Mouse (Mus musculus): ENCODE measurements around the gene Tmem136. TPM values are rescaled to one million over a fixed set of nuclear protein-coding genes. Genes with fewer than 3 reads are reported as not detected.

Tmem136 gene
- total and polyA plus RNA-seq, 2 experiments from 2014 or later, result 4.9 to 8.0 TPM

- no peak for TF ChIP-seq CTCF (IDR thresholded peaks at IDR 0.05)
- no peaks in the 10 kb centered on the region for H3K36me3 ChIP-seq (ENCODE audit: insufficient read depth, low read length)
- DNase-seq (ENCODE audit: low spot score) (no peak), ATAC-seq (ENCODE audit: low FRiP score) (no peak)
- no peak overlapping the region for H3K9ac ChIP-seq (replicated peaks; ENCODE audit: low read length, poor library complexity, severe bottlenecking)
- no peak overlapping the region for H3K27ac ChIP-seq (ENCODE audit: low read depth, low read length)
- no peak overlapping the region for H3K4me3 ChIP-seq (ENCODE audit: low read depth, low read length)
- no peaks in the 10 kb centered on the region for H3K27me3 ChIP-seq (ENCODE audit: insufficient read depth, low read length)
- no peak overlapping the region for H3K4me2 ChIP-seq (ENCODE audit: low read depth, low read length, poor library complexity, severe bottlenecking)
- H3K4me1 ChIP-seq (ENCODE audit: insufficient read depth, low read length), result no peaks in the 10 kb centered on the region; the same call in 1 of the 2 replicates
- H3K9me3 ChIP-seq (ENCODE audit: low read length), result no peaks in the 10 kb centered on the region
Measured at GRCm38 (mm10) chr9:43096337-43096736, 20.0 kb downstream of the Tmem136 start.

GRCm38 (mm10) chr9:43094828-43095227 is 21.5 kb downstream of the Tmem136 start:
- Histone ChIP-seq H3K27ac (ENCODE audit: low read depth, low read length) (no peak overlapping the region), H3K27me3 (ENCODE audit: insufficient read depth, low read length) (no peaks in the 10 kb centered on the region), H3K4me3 (ENCODE audit: low read depth, low read length) (no peak overlapping the region), H3K9me3 (ENCODE audit: low read length) (no peaks in the 10 kb centered on the region), H3K4me1 (ENCODE audit: insufficient read depth, low read length) (no peaks in the 10 kb centered on the region; the same call in 1 of the 2 replicates), H3K36me3 (ENCODE audit: insufficient read depth, low read length) (no peaks in the 10 kb centered on the region), H3K9ac (replicated peaks; ENCODE audit: low read length, poor library complexity, severe bottlenecking) (no peak overlapping the region), H3K4me2 (ENCODE audit: low read depth, low read length, poor library complexity, severe bottlenecking) (no peak overlapping the region)
- no peak for TF ChIP-seq CTCF (IDR thresholded peaks at IDR 0.05)
- ATAC-seq (ENCODE audit: low FRiP score), result no peak
- DNase-seq (ENCODE audit: low spot score), result no peak
- 92% methylated on average over 4 of the region's 4 CpGs for WGBS

- Histone ChIP-seq H3K27ac (ENCODE audit: low read depth, low read length) (no peak overlapping the region), H3K4me3 (ENCODE audit: low read depth, low read length) (no peak overlapping the region), H3K9ac (replicated peaks; ENCODE audit: low read length, poor library complexity, severe bottlenecking) (no peak overlapping the region), H3K4me2 (ENCODE audit: low read depth, low read length, poor library complexity, severe bottlenecking) (no peak overlapping the region), H3K4me1 (ENCODE audit: insufficient read depth, low read length) (no peaks in the 10 kb centered on the region; the same call in 1 of the 2 replicates), H3K27me3 (ENCODE audit: insufficient read depth, low read length) (no peaks in the 10 kb centered on the region), H3K36me3 (ENCODE audit: insufficient read depth, low read length) (no peaks in the 10 kb centered on the region), H3K9me3 (ENCODE audit: low read length) (no peaks in the 10 kb centered on the region)
- ATAC-seq (ENCODE audit: low FRiP score), result no peak
- 77% methylated on average over 3 of the region's 3 CpGs for WGBS
- no peak for DNase-seq (ENCODE audit: low spot score)
- TF ChIP-seq CTCF (IDR thresholded peaks at IDR 0.05), result no peak
Measured at GRCm38 (mm10) chr9:43093803-43094202, 22.6 kb downstream of the Tmem136 start.

- H3K27me3 ChIP-seq (ENCODE audit: insufficient read depth, low read length), result no peaks in the 10 kb centered on the region
- DNase-seq (ENCODE audit: low spot score) (no peak), ATAC-seq (ENCODE audit: low FRiP score) (no peak)
- no peak for TF ChIP-seq CTCF (IDR thresholded peaks at IDR 0.05)
- no peaks in the 10 kb centered on the region for H3K9me3 ChIP-seq (ENCODE audit: low read length)
- no peaks in the 10 kb centered on the region for H3K4me1 ChIP-seq (ENCODE audit: insufficient read depth, low read length)
- WGBS, result 98% methylated on average over 1 of the region's 1 CpGs
- no peak overlapping the region for H3K9ac ChIP-seq (replicated peaks; ENCODE audit: low read length, poor library complexity, severe bottlenecking)
- no peak overlapping the region for H3K4me3 ChIP-seq (ENCODE audit: low read depth, low read length)
- no peak overlapping the region for H3K4me2 ChIP-seq (ENCODE audit: low read depth, low read length, poor library complexity, severe bottlenecking)
- no peak overlapping the region for H3K27ac ChIP-seq (ENCODE audit: low read depth, low read length)
- H3K36me3 ChIP-seq (ENCODE audit: insufficient read depth, low read length), result no peaks in the 10 kb centered on the region
Measured at GRCm38 (mm10) chr9:43085686-43086285, 30.6 kb downstream of the Tmem136 start.

- no peak overlapping the region for H3K9ac ChIP-seq (replicated peaks; ENCODE audit: low read length, poor library complexity, severe bottlenecking)
- no peaks in the 10 kb centered on the region for H3K4me1 ChIP-seq (ENCODE audit: insufficient read depth, low read length)
- WGBS, result 89% methylated on average over 7 of the region's 7 CpGs
- no peak overlapping the region for H3K27ac ChIP-seq (ENCODE audit: low read depth, low read length)
- H3K36me3 ChIP-seq (ENCODE audit: insufficient read depth, low read length), result no peaks in the 10 kb centered on the region
- ATAC-seq (ENCODE audit: low FRiP score) (no peak), DNase-seq (ENCODE audit: low spot score) (no peak)
- no peak for TF ChIP-seq CTCF (IDR thresholded peaks at IDR 0.05)
- H3K4me2 ChIP-seq (ENCODE audit: low read depth, low read length, poor library complexity, severe bottlenecking), result no peak overlapping the region
- H3K27me3 ChIP-seq (ENCODE audit: insufficient read depth, low read length), result no peaks in the 10 kb centered on the region
- no peak overlapping the region for H3K4me3 ChIP-seq (ENCODE audit: low read depth, low read length)
- no peaks in the 10 kb centered on the region for H3K9me3 ChIP-seq (ENCODE audit: low read length)
Measured at GRCm38 (mm10) chr9:43084496-43085362, 31.6 kb downstream of the Tmem136 start.

GRCm38 (mm10) chr9:43083441-43084055 is 32.8 kb downstream of the Tmem136 start:
- TF ChIP-seq CTCF (IDR thresholded peaks at IDR 0.05), result no peak
- Histone ChIP-seq H3K36me3 (ENCODE audit: insufficient read depth, low read length) (no peaks in the 10 kb centered on the region), H3K9me3 (ENCODE audit: low read length) (no peaks in the 10 kb centered on the region), H3K9ac (replicated peaks; ENCODE audit: low read length, poor library complexity, severe bottlenecking) (no peak overlapping the region), H3K4me3 (ENCODE audit: low read depth, low read length) (no peak overlapping the region), H3K27me3 (ENCODE audit: insufficient read depth, low read length) (no peaks in the 10 kb centered on the region), H3K4me2 (ENCODE audit: low read depth, low read length, poor library complexity, severe bottlenecking) (no peak overlapping the region), H3K27ac (ENCODE audit: low read depth, low read length) (no peak overlapping the region), H3K4me1 (ENCODE audit: insufficient read depth, low read length) (no peaks in the 10 kb centered on the region)
- ATAC-seq (ENCODE audit: low FRiP score) (no peak), DNase-seq (ENCODE audit: low spot score) (no peak)
- 31% methylated on average over 7 of the region's 7 CpGs for WGBS

Data from midbrain, postnatal 0 days (tissue).